Mouse (Mus musculus) thymus, adult 2 months (tissue): ENCODE data around the gene Pi4ka. TPM values are rescaled to one million over a fixed set of nuclear protein-coding genes. Genes with fewer than 3 reads are reported as not detected.

ENCODE experiments used
- DNase-seq: peaks from one replicate; pipeline ENCODE4 v3.0.0; 2021
- H3K27ac ChIP-seq: fragments of 200-500 bp; 2 replicates; pipeline ENCODE4 v1.5.1; 2012; ENCODE audit warnings: low read length, control low read depth; ENCODE audit not compliant: control insufficient read depth, insufficient read depth
- H3K27me3 ChIP-seq: fragments of 200-500 bp; 2 replicates; pipeline ENCODE4 v1.6.1; 2012; ENCODE audit warnings: mild to moderate bottlenecking, low read length, moderate library complexity, mixed read lengths; ENCODE audit not compliant: control insufficient read depth, insufficient read depth
- H3K36me3 ChIP-seq: fragments of 200-500 bp; 2 replicates; pipeline ENCODE4 v1.6.1; 2012; ENCODE audit warnings: mild to moderate bottlenecking, low read length, moderate library complexity; ENCODE audit not compliant: control insufficient read depth, insufficient read depth
- H3K4me1 ChIP-seq: fragments of 200-500 bp; replicated peaks from 2 replicates; pipeline ENCODE4 v1.6.1; 2012; ENCODE audit warnings: low read length; ENCODE audit not compliant: control insufficient read depth, insufficient read depth
- H3K4me3 ChIP-seq: fragments of 200-500 bp; 2 replicates; pipeline ENCODE4 v1.5.1; 2012; ENCODE audit warnings: mild to moderate bottlenecking, low read length, control low read depth, moderate library complexity; ENCODE audit not compliant: control insufficient read depth, insufficient read depth
- CTCF ChIP-seq: fragments of 200-500 bp; IDR thresholded peaks from 2 replicates; pipeline ENCODE4 v1.5.1; 2012; ENCODE audit warnings: mild to moderate bottlenecking, control low read depth, low read length, moderate library complexity, borderline replicate concordance; ENCODE audit not compliant: control insufficient read depth, poor library complexity, insufficient read depth; ENCODE audit errors: extremely low read depth
- POLR2A ChIP-seq: fragments of 200-500 bp; IDR thresholded peaks from 2 replicates; pipeline ENCODE4 v1.6.1; 2012; ENCODE audit warnings: mild to moderate bottlenecking, low read length, control low read depth, moderate library complexity; ENCODE audit not compliant: control insufficient read depth, poor library complexity, insufficient read depth; ENCODE audit errors: extremely low read depth
- WGBS: fragments of 180-500 bp; shearing (Covaris S2); methylation state at CpG from one replicate; pipeline ENCODE4 v1.1.7; 2018; 5-methylcytosine and 5-hydroxymethylcytosine counted together
- polyA plus RNA-seq: library from polyadenylated mRNA; depleted of rRNA; stranded (reverse); fragments of >200 nt; gene quantifications from 2 replicates; pipeline ENCODE4 v1.2.3, GENCODE M21; 2012; rRNA removed

Pi4ka gene
- 75.5 and 78.4 TPM in 2 replicates for polyA plus RNA-seq

DNA sequence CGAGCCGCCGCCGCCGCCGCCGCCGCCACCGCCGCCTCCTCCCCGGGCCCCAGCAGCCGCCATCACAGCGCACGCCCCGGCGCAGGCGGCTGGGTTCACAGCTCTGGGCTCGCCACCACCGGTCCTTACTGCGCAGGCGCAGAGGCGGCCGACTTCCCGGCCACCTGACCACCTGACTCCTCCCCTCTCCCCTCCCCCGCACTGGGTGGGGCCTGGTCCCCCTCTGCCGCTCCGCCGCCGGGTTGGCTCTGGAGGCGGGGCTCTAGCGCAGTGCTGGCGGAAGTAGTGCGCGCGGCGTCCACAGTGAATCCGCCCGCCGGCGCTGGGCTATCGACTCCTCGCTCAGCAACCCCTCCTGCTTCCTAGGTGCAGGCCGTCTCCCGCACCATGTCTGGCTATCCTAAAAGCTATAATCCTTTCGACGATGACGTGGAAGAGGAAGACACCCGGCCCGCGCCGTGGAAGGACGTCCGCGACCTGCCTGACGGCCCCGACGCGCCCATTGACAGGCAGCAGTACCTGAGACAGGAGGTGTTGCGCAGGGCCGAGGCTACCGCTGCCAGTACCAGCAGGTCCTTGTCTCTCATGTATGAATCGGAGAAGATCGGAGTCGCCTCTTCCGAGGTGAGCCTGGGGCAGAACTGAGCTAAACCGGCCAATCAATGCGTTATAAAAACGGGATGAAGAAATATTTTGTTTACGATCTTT lies at the start of gene Pi4ka, which contains the start of gene Snap29:
Gene Pi4ka (minus strand): TSS at position 579 of the 708 bp plus-strand sequence.
Gene Snap29 (plus strand): TSS at position 251 of the 708 bp plus-strand sequence.
- DNase-seq = peak; percentile 100
- TF ChIP-seq POLR2A (peak; percentile 73), CTCF (peak; percentile 50; the same call in 1 of the 2 replicates)
- Histone ChIP-seq H3K27me3 (no peaks in the 10 kb centered on the region), H3K36me3 (no peaks in the 10 kb centered on the region), H3K4me1 (peaks cover 5% of the 10 kb centered on the region; the same call in 1 of the 2 replicates), H3K4me3 (peak within 1 kb of the TSS; percentile 98), H3K27ac (no peak within 1 kb of the TSS)
- WGBS = under 1% methylated on average over 60 of the region's 69 CpGs

DNA sequence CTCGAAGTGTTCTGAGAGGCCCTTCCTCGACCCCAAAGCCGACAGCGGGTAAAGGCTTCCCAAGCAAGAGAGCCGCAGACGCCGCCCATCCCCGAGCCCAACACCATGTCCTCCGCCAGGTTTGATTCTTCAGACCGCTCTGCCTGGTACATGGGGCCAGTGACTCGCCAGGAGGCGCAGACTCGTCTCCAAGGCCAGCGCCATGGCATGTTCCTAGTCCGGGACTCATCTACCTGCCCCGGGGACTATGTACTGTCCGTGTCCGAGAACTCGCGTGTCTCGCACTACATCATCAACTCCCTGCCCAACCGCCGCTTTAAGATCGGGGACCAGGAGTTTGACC lies 46.2 kb upstream of the Pi4ka start:
- Histone ChIP-seq H3K36me3 (no peaks in the 10 kb centered on the region), H3K27me3 (no peaks in the 10 kb centered on the region), H3K4me1 (peaks cover 7% of the 10 kb centered on the region; the same call in 1 of the 2 replicates), H3K4me3 (peak overlapping the region; percentile 94), H3K27ac (peak overlapping the region; percentile 11; the same call in 1 of the 2 replicates)
- under 1% methylated on average over 24 of the region's 24 CpGs for WGBS
- DNase-seq = no peak
- TF ChIP-seq POLR2A (no peak), CTCF (no peak)

- H3K27me3 ChIP-seq = no peaks in the 10 kb centered on the region
- no peaks in the 10 kb centered on the region for H3K36me3 ChIP-seq
- WGBS = under 1% methylated on average over 63 of the region's 63 CpGs
- H3K27ac ChIP-seq = peak within 1 kb of the TSS; percentile 11; the same call in 1 of the 2 replicates
- peak; percentile 89 for TF ChIP-seq POLR2A
- no peak for TF ChIP-seq CTCF
- peak; percentile 98 for DNase-seq
- H3K4me3 ChIP-seq = peak within 1 kb of the TSS; percentile 94
- H3K4me1 ChIP-seq = peaks cover 7% of the 10 kb centered on the region; the same call in 1 of the 2 replicates
Observed at GRCm38 (mm10) chr16:17451541-17452372, 45.6 kb upstream of the Pi4ka start, which contains the start of gene Crkl. TSS of gene Crkl (plus strand) at chr16:17451987.

- Histone ChIP-seq H3K27me3 (no peaks in the 10 kb centered on the region), H3K27ac (no peak overlapping the region), H3K36me3 (peaks cover 15% of the 10 kb centered on the region), H3K4me3 (no peak overlapping the region), H3K4me1 (no peaks in the 10 kb centered on the region)
- WGBS = 87% methylated on average over 2 of the region's 2 CpGs
- DNase-seq = no peak
- TF ChIP-seq POLR2A (no peak), CTCF (no peak)
Observed at GRCm38 (mm10) chr16:17432576-17432975, 26.5 kb upstream of the Pi4ka start.

DNA sequence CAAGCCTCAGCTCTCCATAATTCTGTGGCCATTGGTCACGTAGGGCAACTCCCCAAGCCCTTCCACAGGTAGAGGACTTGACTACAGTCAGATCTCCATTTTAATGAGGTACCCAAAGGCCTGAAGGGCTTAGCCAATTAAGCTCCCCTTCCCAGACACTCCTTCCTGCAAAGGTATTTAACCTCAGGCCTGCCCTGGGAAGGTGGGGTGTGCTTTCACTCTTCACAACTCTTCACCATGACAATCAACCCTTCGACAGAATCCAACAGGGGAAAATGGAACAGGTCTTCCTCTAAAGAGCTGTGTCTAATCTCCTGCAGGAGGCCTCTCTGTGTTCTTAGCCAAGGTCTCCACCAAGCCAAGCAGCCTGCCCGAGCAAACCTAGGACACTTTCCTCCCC lies 16.9 kb upstream of the Pi4ka start:
- Histone ChIP-seq H3K4me1 (no peaks in the 10 kb centered on the region), H3K27ac (no peak overlapping the region), H3K27me3 (no peaks in the 10 kb centered on the region), H3K36me3 (peaks cover 60% of the 10 kb centered on the region), H3K4me3 (no peak overlapping the region)
- DNase-seq = no peak
- TF ChIP-seq CTCF (no peak), POLR2A (no peak)
- 97% methylated on average over 3 of the region's 3 CpGs for WGBS

DNA sequence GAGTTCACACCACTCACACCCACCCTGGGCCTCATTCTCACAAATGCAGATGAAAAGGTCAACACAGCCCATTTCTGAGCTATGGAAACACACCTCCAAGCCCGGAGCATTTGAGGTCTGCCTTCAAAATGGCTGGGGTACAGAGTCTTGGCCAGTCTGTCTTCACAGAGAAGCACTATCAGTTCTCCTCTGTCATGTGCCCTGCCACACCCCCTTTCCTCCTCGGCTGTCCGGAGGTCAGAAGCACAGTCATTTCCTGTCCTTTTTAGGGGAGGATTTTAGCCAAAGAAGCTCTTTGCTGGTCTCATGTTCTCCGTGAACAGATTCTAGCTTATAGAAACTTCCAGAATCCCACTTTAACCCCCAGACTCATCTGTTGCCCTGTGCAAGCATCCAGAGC lies 4.1 kb upstream of the Pi4ka start:
- Histone ChIP-seq H3K4me3 (no peak overlapping the region), H3K36me3 (no peaks in the 10 kb centered on the region), H3K27me3 (no peaks in the 10 kb centered on the region), H3K4me1 (peaks cover 5% of the 10 kb centered on the region; the same call in 1 of the 2 replicates), H3K27ac (no peak overlapping the region)
- no peak for TF ChIP-seq POLR2A
- TF ChIP-seq CTCF = no peak
- 89% methylated on average over 4 of the region's 4 CpGs for WGBS
- no peak for DNase-seq
